Mouse (Mus musculus) ES-E14 (cell line): ENCODE data around the gene Znrf3. TPM values are rescaled to one million over a fixed set of nuclear protein-coding genes. Genes with fewer than 3 reads are reported as not detected.

Experiments
- DNase-seq: peaks from one replicate; pipeline ENCODE4 v3.0.0-alpha.2; 2013; ENCODE audit warnings: low read depth, low spot score
- H3K27ac ChIP-seq: 2 replicates; pipeline ENCODE4 v1.5.1; 2012; ENCODE audit warnings: low read depth, mild to moderate bottlenecking, low read length, moderate library complexity, mixed read lengths; ENCODE audit not compliant: poor library complexity, insufficient read depth, severe bottlenecking
- H3K36me3 ChIP-seq: 2 replicates; pipeline ENCODE4 v1.6.1; 2012; ENCODE audit warnings: mild to moderate bottlenecking, low read length, moderate library complexity, mixed read lengths; ENCODE audit not compliant: control insufficient read depth, poor library complexity, insufficient read depth, severe bottlenecking
- H3K4me1 ChIP-seq, 2 experiments: fragments of 150-350 bp in 1 of 2; sonication (generic) in 1 of 2; 2 replicates each; pipeline ENCODE4 v1.6.1; 2012; ENCODE audit warnings: low read length in 2 of 2, mild to moderate bottlenecking in 1 of 2, mixed read lengths in 1 of 2; ENCODE audit not compliant: control insufficient read depth in 2 of 2, insufficient read depth in 2 of 2, poor library complexity in 1 of 2
- H3K4me3 ChIP-seq, 2 experiments: fragments of 150-350 bp in 1 of 2; sonication (generic) in 1 of 2; 2 replicates each; pipeline ENCODE4 v1.5.1; 2012; ENCODE audit warnings: low read length in 2 of 2, low read depth in 1 of 2, mild to moderate bottlenecking in 1 of 2, mixed read lengths in 1 of 2; ENCODE audit not compliant: insufficient read depth in 1 of 2, poor library complexity in 1 of 2, severe bottlenecking in 1 of 2
- H3K9ac ChIP-seq: 2 replicates; pipeline ENCODE4 v1.6.1; 2012; ENCODE audit warnings: low read depth, mild to moderate bottlenecking, low read length, mixed read lengths; ENCODE audit not compliant: poor library complexity, insufficient read depth, severe bottlenecking
- H3K9me3 ChIP-seq: fragments of 150-350 bp; sonication (generic); 2 replicates; pipeline ENCODE4 v1.6.1; 2012; ENCODE audit warnings: low read depth, mild to moderate bottlenecking, low read length; ENCODE audit not compliant: control insufficient read depth, insufficient read depth
- CHD2 ChIP-seq: IDR thresholded peaks from 2 replicates; pipeline ENCODE4 v1.6.1; 2014; ENCODE audit warnings: mild to moderate bottlenecking, low read depth, low read length, inconsistent platforms
- HCFC1 ChIP-seq: IDR thresholded peaks from 2 replicates; pipeline ENCODE4 v1.6.1; 2012; ENCODE audit warnings: low read length, inconsistent platforms, borderline replicate concordance; ENCODE audit not compliant: insufficient read depth
- MAFK ChIP-seq: IDR thresholded peaks from 2 replicates; pipeline ENCODE4 v1.6.1; 2014; ENCODE audit warnings: mild to moderate bottlenecking, low read depth, low read length, inconsistent platforms; ENCODE audit not compliant: insufficient read depth
- ZC3H11A ChIP-seq: IDR thresholded peaks from 2 replicates; pipeline ENCODE4 v1.6.1; 2012; ENCODE audit warnings: low read depth, mild to moderate bottlenecking, inconsistent platforms, low read length, borderline replicate concordance
- ZNF384 ChIP-seq: IDR thresholded peaks from 2 replicates; pipeline ENCODE4 v1.6.1; 2012; ENCODE audit warnings: low read depth, low read length, inconsistent platforms
- in situ Hi-C, 2 experiments: fragments of 600-800 bp; cut with MboI; formaldehyde crosslinking; loops; one replicate each; pipeline ENCODE4 v1.15.1; 2025; ENCODE audit warnings: low sequenced_read_pairs in 2 of 2, inconsistent platforms in 1 of 2; ENCODE audit not compliant: unreplicated experiment in 2 of 2
- total RNA-seq: library from RNA; depleted of rRNA; stranded (reverse); fragments of 300-350 nt; gene quantifications from 2 replicates; pipeline ENCODE4 v1.2.3, GENCODE M21; 2012

Znrf3 gene
- total RNA-seq, 1 experiment: 15.4 TPM

DNA sequence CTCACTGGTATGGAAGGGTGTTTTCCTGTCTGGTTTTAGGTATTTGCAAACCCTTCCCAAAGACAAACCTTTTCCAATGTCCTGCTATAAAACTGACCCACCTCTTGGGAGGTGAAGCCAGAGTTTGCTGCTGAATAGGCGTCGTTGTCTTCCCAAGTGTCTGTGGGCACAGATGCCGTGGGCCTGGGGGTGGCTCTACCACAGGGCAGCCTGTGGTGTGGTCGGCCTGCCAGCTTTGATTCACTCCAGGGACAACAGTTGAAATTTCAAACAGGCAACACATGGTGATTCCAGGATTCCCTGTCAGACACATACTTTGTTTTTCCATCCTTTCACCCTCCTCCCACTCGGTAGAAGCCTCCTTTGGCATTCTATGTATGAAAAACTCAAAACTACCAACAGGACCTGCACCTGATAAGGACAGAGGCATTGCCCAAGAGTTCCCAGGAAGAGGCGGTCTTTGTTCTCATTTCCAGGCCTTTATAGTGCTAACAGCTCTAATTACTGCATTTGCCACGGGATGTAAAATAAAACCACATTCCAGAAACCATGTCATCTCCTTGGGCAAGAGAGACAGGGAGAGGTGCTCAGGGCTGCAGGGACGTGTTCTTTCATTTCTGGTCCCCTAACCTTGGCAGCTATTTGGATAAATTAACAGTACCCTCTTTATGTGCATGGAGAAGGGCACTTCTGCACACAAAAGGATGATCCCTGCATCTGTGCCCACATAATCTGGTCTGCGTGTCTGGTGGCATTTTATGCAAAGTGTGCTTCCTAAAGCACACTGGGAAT lies 173.2 kb downstream of the Znrf3 start:
- Histone ChIP-seq H3K9ac (no peak overlapping the region), H3K4me3 (no peak overlapping the region), H3K36me3 (no peaks in the 10 kb centered on the region), H3K9me3 (no peaks in the 10 kb centered on the region), H3K4me1 (peaks cover 15 to 16% of the 10 kb centered on the region in 2 experiments), H3K27ac (no peak overlapping the region)
- in situ Hi-C loops: no loop called here
- no peak for DNase-seq
- TF ChIP-seq MAFK: no peak
- TF ChIP-seq ZNF384: no peak
- no peak for TF ChIP-seq HCFC1
- TF ChIP-seq ZC3H11A: no peak
- no peak for TF ChIP-seq CHD2

DNA sequence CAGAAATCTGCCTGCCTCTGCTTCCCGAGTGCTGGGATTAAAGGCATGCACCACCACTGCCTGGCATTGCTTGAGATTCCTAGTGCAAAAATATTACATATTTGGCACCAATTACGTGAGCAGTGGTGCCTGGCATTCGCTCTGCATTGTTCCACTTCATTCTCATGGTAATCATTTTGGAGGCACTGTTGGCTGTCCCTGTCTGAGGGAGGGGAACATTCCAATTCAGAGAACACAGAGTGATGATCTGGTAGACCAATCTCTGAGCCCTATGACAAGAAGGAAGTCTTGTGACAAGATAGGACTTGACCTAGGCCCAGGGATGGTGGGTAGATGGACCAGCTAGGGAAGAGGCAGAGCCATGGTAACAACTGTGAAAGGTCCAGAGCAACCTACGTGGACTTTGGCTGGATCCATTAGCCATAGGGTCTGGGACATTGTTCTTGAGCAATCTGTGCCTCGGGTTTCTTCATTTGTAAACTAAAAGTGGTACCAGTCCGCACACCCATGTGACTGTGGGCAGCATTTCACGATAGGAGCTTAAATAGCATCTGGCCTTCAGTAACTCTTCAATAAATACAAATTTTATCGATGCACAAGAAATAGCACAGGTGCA lies 174.7 kb downstream of the Znrf3 start:
- no peak overlapping the region for H3K27ac ChIP-seq
- peaks cover 15 to 16% of the 10 kb centered on the region in 2 experiments for H3K4me1 ChIP-seq
- no peak for TF ChIP-seq MAFK
- TF ChIP-seq ZNF384: no peak
- TF ChIP-seq HCFC1: no peak
- no peak for TF ChIP-seq CHD2
- TF ChIP-seq ZC3H11A: no peak
- no peak for DNase-seq
- H3K36me3 ChIP-seq: no peaks in the 10 kb centered on the region
- no peaks in the 10 kb centered on the region for H3K9me3 ChIP-seq
- in situ Hi-C loops: no loop called here
- H3K9ac ChIP-seq: no peak overlapping the region
- H3K4me3 ChIP-seq: no peak overlapping the region

DNA sequence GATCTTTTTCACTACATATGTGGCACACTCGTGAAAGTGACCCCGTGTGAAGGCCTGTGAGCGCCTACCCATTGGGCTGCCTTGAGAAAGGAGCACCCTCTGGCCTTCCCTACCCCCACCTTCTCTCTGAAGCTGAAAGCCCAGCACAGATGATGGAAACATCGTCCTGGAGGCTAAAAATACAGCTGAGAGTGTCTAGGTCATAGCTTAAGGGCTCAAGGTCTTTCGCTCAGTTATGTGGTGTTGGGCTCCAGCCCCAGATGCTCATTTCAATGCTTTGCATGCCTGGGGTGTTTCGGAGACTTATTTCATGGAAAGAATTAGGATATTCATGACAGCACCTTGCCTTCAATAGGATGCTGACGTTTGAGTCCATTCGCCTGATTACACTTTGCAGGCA lies 178.9 kb downstream of the Znrf3 start:
- H3K4me1 ChIP-seq: peaks cover 4 to 17% of the 10 kb centered on the region in 2 experiments; a peak in 3 of 4 replicates
- in situ Hi-C loops: no loop called here
- H3K36me3 ChIP-seq: no peaks in the 10 kb centered on the region
- H3K4me3 ChIP-seq: no peak overlapping the region
- no peaks in the 10 kb centered on the region for H3K9me3 ChIP-seq
- TF ChIP-seq HCFC1 (no peak), MAFK (no peak), CHD2 (no peak), ZNF384 (no peak), ZC3H11A (no peak)
- no peak overlapping the region for H3K27ac ChIP-seq
- no peak for DNase-seq
- H3K9ac ChIP-seq: no peak overlapping the region

DNA sequence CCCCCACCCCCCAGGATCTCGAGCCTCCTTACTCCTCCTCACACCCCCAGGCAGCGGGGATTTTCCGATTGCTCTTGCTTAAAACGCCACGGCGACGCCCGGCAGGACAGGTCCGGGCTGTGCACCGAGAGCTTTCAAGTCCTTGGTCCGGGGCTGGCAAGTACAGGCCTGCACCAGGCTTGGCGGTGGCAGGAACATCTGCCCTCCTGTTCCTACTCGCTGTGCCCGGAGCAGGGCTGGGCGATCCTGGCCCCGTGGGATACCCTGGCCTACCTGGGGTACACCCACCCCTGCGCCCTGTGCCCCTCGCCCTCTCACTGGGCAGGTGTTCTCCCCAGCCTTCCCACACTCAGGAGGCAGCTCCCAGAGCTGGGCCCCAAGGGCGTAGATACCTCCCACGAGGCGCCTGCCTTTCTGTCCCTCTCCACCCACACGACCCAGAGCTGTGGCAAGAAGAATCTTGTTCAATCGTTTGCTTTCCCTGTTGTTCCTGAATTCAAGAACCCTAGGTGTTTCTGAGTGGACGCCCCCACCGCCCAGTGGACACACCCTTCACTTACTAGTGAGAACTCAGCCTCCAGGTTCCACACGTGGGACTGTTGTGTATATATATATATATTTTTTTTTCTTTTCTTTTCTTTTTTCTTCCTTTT lies 181.4 kb downstream of the Znrf3 start:
- peak overlapping the region; percentile 27 to 66; a peak in 3 of 4 replicates for H3K4me3 ChIP-seq
- H3K4me1 ChIP-seq: peaks cover 0 to 13% of the 10 kb centered on the region in 2 experiments; a peak in 3 of 4 replicates
- no peak for DNase-seq
- TF ChIP-seq MAFK (no peak), ZNF384 (no peak), HCFC1 (no peak), ZC3H11A (no peak), CHD2 (no peak)
- H3K36me3 ChIP-seq: no peaks in the 10 kb centered on the region
- no peak overlapping the region; the same call in 1 of the 2 replicates for H3K27ac ChIP-seq
- H3K9me3 ChIP-seq: no peaks in the 10 kb centered on the region
- in situ Hi-C loops: no loop called here
- peak overlapping the region; percentile 86 for H3K9ac ChIP-seq
